Mouse (Mus musculus): Measurements from ENCODE around the gene Tmprss3. TPM values are rescaled to one million over a fixed set of nuclear protein-coding genes. Genes with fewer than 3 reads are reported as not detected.

The Tmprss3 gene
- polyA plus RNA-seq (2012; rRNA removed; ENCODE audit: low replicate concordance): 0.34 TPM in 1 of 2 replicates, not detected in the other

GRCm38 (mm10) chr17:31198877-31199276 is at the start of gene Tmprss3:
Tmprss3 (minus strand) TSS chr17:31198977.

DNA sequence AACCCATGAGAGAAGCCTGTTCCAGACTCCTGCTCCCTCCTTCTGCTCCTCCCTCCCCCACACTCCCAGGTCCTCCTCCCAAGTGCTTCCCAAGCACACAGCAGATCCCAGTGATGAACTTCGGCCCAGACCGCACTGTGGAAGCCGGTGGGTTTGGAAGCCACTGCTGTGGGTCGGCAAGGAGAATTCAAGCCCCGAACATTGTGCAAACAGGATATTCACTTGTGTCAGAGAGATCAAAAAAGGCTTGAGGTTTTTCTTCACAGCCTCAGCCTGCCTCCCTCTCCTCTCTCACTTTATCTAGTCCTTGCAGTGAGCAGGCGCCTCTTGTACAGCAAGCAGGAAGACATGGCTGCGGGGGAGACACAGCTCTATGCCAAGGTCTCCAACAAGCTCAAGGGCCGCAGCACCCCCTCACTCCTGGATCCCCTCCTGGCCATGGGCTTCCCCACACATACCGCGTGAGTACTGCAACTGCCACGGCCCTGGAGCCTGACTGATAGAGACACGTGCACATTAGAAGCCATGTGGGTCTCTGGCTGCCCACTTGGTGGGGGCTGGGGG is 9.1 kb upstream of the Tmprss3 start, which contains the start of gene Ubash3a:
Gene Ubash3a (plus strand): TSS at position 103 of the 564 bp plus-strand sequence.

DNA sequence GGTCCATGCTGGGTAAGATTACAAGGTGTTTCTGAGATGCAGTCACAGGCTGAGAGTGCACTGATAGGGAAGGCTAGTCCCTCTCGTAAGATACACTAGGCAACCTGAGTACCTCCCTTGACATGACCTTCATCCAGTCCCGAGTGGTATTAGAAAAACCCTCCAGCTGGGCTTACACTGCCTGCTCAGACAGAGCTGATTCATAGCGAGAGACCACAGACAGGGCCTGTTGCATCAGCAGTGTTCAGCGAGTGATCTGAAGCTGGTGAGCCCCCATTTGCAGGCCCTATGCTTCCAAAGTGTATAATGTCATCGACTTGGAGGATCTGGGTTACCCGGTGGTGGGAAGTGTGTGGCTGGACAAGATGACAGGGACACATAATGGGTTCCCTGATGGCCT is 33.6 kb downstream of the Tmprss3 start, which contains the start of gene Tff1:
Gene Tff1 (minus strand): TSS at position 151 of the 400 bp plus-strand sequence.

DNA sequence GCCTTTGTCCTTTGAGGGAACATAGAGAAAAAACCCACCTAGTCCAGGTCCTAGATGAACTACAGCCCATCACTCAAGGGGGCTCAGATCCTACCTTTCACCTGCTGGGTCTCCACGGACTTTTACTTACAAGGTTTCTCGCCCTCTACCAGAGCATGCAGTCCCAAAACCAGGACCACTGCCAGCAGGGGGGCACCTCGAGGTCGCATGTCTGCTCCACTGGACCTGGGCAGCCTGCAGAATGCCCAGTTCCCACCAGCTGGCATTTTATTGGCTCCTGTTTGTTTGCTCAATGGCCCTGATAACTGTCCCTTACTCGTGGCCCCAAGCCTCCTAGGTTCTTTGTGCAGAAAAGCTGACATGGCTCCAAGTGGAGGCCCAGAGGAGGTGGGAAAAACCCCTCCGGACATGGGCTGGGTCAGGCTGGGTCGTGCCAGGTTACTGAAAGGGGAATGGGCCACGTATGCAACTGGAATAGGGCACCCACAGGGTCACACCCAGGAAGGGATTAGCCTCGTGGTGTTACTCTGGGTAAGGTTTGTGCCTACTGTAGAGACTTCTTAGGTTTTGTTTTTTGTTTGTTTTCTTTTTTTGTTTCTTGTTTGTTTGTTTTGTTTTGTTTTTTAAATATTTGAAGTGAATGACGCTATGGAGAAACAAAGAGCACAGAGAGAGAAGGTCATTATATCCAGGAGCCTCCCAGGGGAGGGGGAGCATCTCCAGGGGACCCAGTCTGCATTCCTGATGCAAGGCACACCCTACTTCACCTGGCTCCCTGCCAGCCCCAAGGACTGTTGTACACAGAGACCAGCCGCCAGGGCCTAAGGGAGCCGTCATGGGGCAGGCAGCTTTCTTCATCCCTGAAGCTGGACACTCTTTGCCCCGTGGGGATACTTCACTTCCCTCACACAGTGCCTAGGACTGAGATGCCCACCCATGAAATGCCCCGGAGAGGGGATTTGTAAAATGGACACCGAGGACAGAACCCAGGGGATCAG is 54.4 kb downstream of the Tmprss3 start, which contains the start of gene Tff2:
Gene Tff2 (minus strand): TSS at position 243 of the 998 bp plus-strand sequence.

GRCm38 (mm10) chr17:31129452-31129851 is 69.3 kb downstream of the Tmprss3 start, which contains the start of gene Tff3:
Tff3 (minus strand) TSS chr17:31129646.

Other genes starting within 250 kb of the Tmprss3 start
- not detected in 2 replicates for gene Umodl1, start 244.3 kb downstream of the Tmprss3 start, polyA plus RNA-seq (2012; rRNA removed; ENCODE audit: low replicate concordance)
- 1.4 and 2.7 TPM in 2 replicates for gene Abcg1, start 141.3 kb downstream of the Tmprss3 start, polyA plus RNA-seq (2012; rRNA removed; ENCODE audit: low replicate concordance)
- gene Tff3, start 69.3 kb downstream of the Tmprss3 start, polyA plus RNA-seq (2012; rRNA removed; ENCODE audit: low replicate concordance): 3,573 and 10,948 TPM in 2 replicates
- gene Tff2, start 54.7 kb downstream of the Tmprss3 start, polyA plus RNA-seq (2012; rRNA removed; ENCODE audit: low replicate concordance): 27.7 and 11,409 TPM in 2 replicates
- 8.8 and 1,755 TPM in 2 replicates for gene Tff1, start 33.7 kb downstream of the Tmprss3 start, polyA plus RNA-seq (2012; rRNA removed; ENCODE audit: low replicate concordance)
- 0.37 and 0.47 TPM in 2 replicates for gene Ubash3a, start 8.9 kb upstream of the Tmprss3 start, polyA plus RNA-seq (2012; rRNA removed; ENCODE audit: low replicate concordance)
- gene Rsph1, start 78.4 kb upstream of the Tmprss3 start, polyA plus RNA-seq (2012; rRNA removed; ENCODE audit: low replicate concordance): not detected in 2 replicates
- 116 and 139 TPM in 2 replicates for gene Slc37a1, start 87.8 kb upstream of the Tmprss3 start, polyA plus RNA-seq (2012; rRNA removed; ENCODE audit: low replicate concordance)
- gene Pde9a, start 187.2 kb upstream of the Tmprss3 start, polyA plus RNA-seq (2012; rRNA removed; ENCODE audit: low replicate concordance): 125 and 281 TPM in 2 replicates